Mouse (Mus musculus) lung, adult 18-20 months (tissue): ENCODE measurements around the gene Skap2.

Experiments
- DNase-seq, 2 experiments: peaks; one replicate each; pipeline ENCODE4 v3.0.0; 2022; ENCODE audit warnings: mixed read lengths in 2 of 2

Skap2 gene

DNA sequence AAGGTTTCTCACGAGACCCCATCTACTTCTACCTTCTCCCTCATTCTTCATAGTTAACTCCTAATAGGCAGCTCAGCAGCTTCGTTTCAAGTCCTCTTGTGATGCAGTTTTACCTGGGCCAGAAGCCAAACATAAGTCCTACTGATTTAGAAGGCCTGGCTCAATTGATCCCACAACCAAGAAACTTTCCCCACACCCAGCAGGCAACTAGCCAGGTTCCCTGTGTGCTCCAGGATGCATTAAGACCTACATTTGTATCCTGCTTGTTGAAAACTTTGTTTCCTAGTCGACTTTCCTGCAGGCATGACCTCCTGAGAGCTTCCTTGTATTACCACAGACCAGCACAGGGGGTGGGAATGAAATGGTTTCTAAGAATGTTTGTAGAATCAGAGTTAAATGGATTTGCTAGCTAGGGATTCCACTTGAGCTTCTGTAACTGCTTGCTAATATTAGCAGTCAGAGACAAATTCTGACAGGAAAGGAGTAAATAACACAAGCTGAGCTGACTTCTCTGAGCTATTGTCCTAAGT lies 125.4 kb downstream of the Skap2 start:
- DNase-seq = peak in 1 of 2 experiments; percentile 38

GRCm38 (mm10) chr6:51882880-51883274 lies 129.5 kb downstream of the Skap2 start:
- no peak for DNase-seq

GRCm38 (mm10) chr6:51882266-51882879 lies 130.0 kb downstream of the Skap2 start:
- DNase-seq = no peak

GRCm38 (mm10) chr6:51881181-51881968 lies 131.0 kb downstream of the Skap2 start:
- DNase-seq = peak; percentile 47 to 66

GRCm38 (mm10) chr6:51880778-51881177 lies 131.6 kb downstream of the Skap2 start:
- peak in 1 of 2 experiments; percentile 43 for DNase-seq

- DNase-seq = no peak
These were observed 133.8 kb downstream of the Skap2 start for GRCm38 (mm10) chr6:51878551-51878950.

GRCm38 (mm10) chr6:51876841-51877553 lies 135.4 kb downstream of the Skap2 start:
- no peak for DNase-seq

DNA sequence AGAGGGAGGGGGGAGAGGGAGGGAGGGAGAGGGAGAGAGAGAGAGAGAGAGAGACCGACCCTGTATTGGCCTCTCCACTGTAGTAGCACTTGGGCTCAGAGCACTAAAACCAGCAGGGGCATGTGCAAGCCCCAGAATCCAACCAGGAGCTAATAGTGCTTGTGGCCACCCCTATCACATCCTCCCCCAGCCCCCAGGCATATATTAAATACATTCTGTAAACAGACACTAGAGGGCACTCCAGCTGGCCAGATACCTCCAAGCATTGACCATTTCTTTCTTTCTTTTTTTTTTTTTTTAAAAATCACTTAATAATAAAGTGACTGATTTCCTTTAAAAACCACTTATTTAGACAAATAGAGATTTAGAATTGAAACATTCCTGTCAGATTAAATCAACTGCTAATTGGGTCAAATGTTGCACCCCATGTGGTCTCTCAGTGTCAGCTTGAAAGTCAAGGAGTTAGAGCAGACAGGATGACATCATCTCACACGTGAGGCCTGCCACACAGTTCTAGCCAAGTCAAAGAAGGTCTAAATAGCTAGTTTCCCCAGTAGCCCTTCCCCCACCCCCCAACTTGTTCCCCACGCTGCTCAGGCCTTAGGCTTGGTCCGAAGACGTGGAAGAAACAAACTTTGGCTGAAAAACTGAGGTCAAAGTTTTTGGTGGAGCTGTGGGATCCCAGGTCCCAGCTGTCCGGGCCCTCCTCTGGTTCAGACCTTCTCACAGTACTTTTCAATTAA lies 136.3 kb downstream of the Skap2 start:
- peak; percentile 22 to 60 for DNase-seq

GRCm38 (mm10) chr6:51874035-51874434 lies 138.3 kb downstream of the Skap2 start:
- DNase-seq = peak; percentile 57 to 66

DNA sequence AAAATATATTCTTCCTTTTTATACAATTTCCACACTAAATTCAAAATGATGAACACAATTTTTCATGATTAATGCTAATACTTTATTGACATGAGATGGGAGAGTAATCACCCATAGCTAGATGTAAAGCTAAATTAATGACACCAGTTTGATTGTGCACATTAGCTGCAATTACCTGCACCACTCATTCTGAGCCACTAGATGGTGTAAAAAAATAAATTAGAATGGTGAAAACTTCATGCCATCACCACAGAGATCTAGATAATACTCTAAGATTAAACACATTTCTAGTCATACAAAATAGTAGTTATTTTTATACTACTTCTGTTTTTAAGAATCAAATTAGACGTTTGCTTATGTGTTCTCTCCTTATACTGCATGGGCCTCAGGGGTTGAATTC lies 141.2 kb downstream of the Skap2 start:
- no peak for DNase-seq

DNA sequence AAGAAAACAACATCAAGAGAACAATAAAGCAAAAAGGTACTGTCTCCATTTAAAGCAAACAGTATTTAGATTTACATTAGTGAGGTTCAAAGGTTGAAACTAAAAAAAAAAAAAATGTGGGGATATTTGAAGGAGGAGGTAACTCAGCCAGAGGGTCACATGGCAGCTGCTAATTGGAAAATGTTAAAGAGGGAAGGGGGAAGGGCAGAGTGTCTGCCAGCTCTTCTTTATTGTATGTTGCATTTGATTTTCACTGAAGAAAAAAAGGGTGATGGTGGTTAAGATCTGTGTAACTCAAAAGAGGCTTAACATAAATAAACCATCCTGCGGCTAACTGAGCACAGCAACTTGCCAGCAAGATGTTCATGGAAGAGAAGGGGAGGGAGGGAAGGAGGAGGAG lies 142.1 kb downstream of the Skap2 start:
- DNase-seq = no peak

GRCm38 (mm10) chr6:51866596-51866995 lies 145.8 kb downstream of the Skap2 start:
- DNase-seq = no peak

DNA sequence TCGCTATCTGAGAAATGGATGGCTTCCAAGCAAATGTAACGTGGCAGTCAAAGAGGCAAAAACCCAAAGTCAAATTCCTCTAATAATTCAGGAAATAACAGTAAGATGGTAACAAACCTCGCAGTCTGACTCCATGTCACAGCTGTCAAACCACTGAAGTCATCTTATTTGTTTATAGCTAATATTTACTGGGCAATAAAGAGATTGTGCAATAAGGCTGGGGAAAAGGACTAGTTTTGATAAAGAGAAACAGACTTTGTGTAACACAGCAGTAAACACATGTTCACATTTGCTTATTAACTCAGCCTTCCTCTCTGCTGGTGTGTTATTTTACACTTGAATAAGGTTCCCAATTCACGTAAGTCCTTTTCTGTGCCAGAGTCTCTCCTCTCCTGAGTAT lies 148.8 kb downstream of the Skap2 start:
- no peak for DNase-seq

GRCm38 (mm10) chr6:51860300-51860699 lies 152.0 kb downstream of the Skap2 start:
- DNase-seq = no peak

- peak; percentile 88 to 94 for DNase-seq
These were observed 154.5 kb downstream of the Skap2 start for GRCm38 (mm10) chr6:51857821-51858220.

GRCm38 (mm10) chr6:51853291-51853690 lies 159.1 kb downstream of the Skap2 start:
- no peak for DNase-seq

- DNase-seq = no peak
These were observed 159.7 kb downstream of the Skap2 start for GRCm38 (mm10) chr6:51852643-51853042.

DNA sequence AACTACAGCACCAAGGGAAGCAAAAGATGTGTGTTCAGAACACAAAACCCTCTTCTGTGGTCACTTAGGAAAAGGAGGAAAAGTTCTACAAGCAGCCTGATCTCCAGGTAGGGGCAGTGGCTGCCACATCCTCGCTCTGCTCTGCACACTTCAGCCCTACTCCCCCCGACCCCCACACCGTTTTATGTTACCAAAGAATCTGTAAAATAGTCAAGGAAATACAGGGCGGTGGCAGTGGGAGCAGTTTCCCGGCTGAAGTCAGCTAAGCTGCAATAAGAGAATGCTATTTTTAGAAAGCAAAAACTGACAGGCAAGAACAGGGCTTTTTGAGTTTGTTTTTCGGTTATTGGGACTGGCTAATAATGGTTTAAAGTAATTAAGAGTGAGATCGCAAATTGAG lies 160.8 kb downstream of the Skap2 start:
- no peak for DNase-seq

GRCm38 (mm10) chr6:51850030-51850817 lies 162.1 kb downstream of the Skap2 start:
- no peak for DNase-seq

DNA sequence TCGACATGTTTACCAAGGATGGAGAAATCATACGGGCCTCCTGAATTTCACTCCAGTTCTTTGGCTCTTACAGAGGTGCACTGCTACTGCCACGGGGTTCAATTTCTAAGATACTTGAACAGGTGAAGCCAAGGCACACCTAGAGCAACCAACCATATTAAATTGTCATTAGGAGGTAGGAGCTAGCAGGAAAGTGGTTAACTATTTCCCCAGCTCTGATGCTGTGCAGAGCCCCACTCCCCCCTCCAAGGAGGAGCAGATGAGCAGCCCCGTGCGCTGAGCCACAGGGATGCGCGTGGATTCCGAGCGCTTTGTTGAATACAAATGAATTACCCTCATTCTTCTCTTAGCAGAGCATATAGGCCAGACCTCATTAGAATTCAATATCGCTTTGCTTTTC lies 162.8 kb downstream of the Skap2 start:
- no peak for DNase-seq

- peak in 1 of 2 experiments; percentile 10 for DNase-seq
These were observed 168.2 kb downstream of the Skap2 start for GRCm38 (mm10) chr6:51844106-51844505.

DNA sequence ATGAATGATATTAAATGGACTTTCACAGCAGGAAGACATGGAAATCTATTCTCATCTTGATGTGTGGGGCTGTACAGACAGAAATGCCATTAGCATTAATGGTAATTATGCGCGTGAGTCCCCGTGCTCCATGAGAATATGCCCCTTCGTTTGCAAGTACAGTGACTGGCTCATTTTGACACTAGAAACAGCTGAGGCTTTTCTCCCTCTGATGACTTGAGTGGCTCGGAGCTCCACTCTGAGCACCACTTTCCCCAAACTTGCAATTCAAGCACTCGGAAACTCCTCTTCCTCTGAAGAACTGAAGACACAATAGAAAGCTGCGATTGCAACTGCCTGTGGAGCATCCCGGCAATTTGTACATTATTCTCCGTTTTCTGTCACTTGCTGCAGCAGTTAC lies 169.3 kb downstream of the Skap2 start:
- DNase-seq = no peak
